Mouse (Mus musculus) thymus, adult 2 months (tissue): Measurements from ENCODE around the gene Nlrx1.

Experiments used
- CTCF ChIP-seq: fragments of 200-500 bp; IDR thresholded peaks from 2 replicates; pipeline ENCODE4 v1.5.1; 2012; ENCODE audit warnings: mild to moderate bottlenecking, control low read depth, low read length, moderate library complexity, borderline replicate concordance; ENCODE audit not compliant: control insufficient read depth, poor library complexity, insufficient read depth; ENCODE audit errors: extremely low read depth
- POLR2A ChIP-seq: fragments of 200-500 bp; IDR thresholded peaks from 2 replicates; pipeline ENCODE4 v1.6.1; 2012; ENCODE audit warnings: mild to moderate bottlenecking, low read length, control low read depth, moderate library complexity; ENCODE audit not compliant: control insufficient read depth, poor library complexity, insufficient read depth; ENCODE audit errors: extremely low read depth

DNA sequence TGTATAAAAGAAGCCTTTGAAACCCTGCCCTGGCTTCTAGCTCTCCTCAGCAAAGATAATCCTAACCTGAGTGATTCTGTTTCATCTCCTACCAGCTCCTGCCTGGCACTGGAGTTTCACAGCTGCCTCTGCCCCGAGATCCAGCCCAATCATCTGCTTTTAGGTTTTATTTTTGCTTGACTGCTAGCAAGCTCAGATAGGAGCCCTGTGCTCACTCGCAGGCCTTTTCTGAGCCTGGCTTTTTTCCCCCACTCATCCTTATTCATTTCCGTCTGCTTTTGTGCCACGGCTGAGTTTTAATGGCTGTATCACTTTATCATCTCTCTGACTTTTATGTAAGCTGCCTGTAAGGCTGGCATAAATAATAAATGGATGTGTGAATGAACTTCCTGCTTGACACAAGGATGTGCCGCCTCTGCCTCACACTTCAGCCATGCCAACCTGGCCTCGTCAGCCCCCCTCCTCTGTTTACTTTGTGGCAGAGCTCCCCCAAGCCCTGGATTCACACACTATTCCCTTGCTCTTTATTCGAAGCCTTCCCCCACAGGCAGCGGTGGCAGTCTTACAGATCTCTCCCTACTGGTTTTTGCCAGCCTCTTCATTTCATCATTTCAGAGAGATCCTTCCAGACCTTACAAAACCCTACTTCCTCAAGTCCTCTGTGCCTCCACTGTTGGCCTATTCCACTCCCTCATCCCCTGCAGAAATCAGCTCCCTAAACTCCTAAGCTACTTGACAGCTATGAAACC lies 1.7 kb downstream of the Nlrx1 start:
- TF ChIP-seq POLR2A, result no peak
- TF ChIP-seq CTCF, result no peak
